Mouse (Mus musculus): ENCODE results near the gene Chd3. TPM values are rescaled to one million over a fixed set of nuclear protein-coding genes. Genes with fewer than 3 reads are reported as not detected.

The Chd3 gene
- polyA plus RNA-seq, 1 experiment from 2014 or later = 60.1 TPM

- WGBS = 6% methylated on average over 9 of the region's 9 CpGs
- Histone ChIP-seq H3K4me2 (ENCODE audit: low read depth) (peak overlapping the region; percentile 97), H3K36me3 (ENCODE audit: control insufficient read depth, insufficient read depth, low read length) (no peaks in the 10 kb centered on the region), H3K27me3 (ENCODE audit: control insufficient read depth, insufficient read depth, low read length) (peaks cover 19% of the 10 kb centered on the region), H3K27ac (ENCODE audit: low read depth, low read length) (no peak overlapping the region), H3K4me1 (ENCODE audit: control insufficient read depth, insufficient read depth, low read length) (peaks cover 26% of the 10 kb centered on the region), H3K4me3 (ENCODE audit: low read depth, low read length) (peak overlapping the region; percentile 50), H3K9me3 (ENCODE audit: control insufficient read depth, low read length) (no peaks in the 10 kb centered on the region), H3K9ac (ENCODE audit: low read length) (no peak overlapping the region)
- DNase-seq (ENCODE audit: low spot score) (no peak), ATAC-seq (ENCODE audit: insufficient read depth, low FRiP score, low TSS enrichment) (no peak)
These were observed 42.1 kb downstream of the Chd3 start for GRCm38 (mm10) chr11:69327157-69327442.

GRCm38 (mm10) chr11:69326408-69327156, 42.6 kb downstream of the Chd3 start:
- H3K4me2 ChIP-seq (ENCODE audit: low read depth) = peak overlapping the region; percentile 97
- peaks cover 19% of the 10 kb centered on the region for H3K27me3 ChIP-seq (ENCODE audit: control insufficient read depth, insufficient read depth, low read length)
- peaks cover 27% of the 10 kb centered on the region for H3K4me1 ChIP-seq (ENCODE audit: control insufficient read depth, insufficient read depth, low read length)
- H3K9me3 ChIP-seq (ENCODE audit: control insufficient read depth, low read length) = no peaks in the 10 kb centered on the region
- no peaks in the 10 kb centered on the region for H3K36me3 ChIP-seq (ENCODE audit: control insufficient read depth, insufficient read depth, low read length)
- H3K4me3 ChIP-seq (ENCODE audit: low read depth, low read length) = peak overlapping the region; percentile 50
- peak overlapping the region; percentile 67 for H3K9ac ChIP-seq (ENCODE audit: low read length)
- ATAC-seq (ENCODE audit: insufficient read depth, low FRiP score, low TSS enrichment) (no peak), DNase-seq (ENCODE audit: low spot score) (no peak)
- under 1% methylated on average over 42 of the region's 45 CpGs for WGBS
- no peak overlapping the region for H3K27ac ChIP-seq (ENCODE audit: low read depth, low read length)

- no peaks in the 10 kb centered on the region for H3K36me3 ChIP-seq (ENCODE audit: control insufficient read depth, insufficient read depth, low read length)
- DNase-seq (ENCODE audit: low spot score) = peak; percentile 86
- no peaks in the 10 kb centered on the region for H3K9me3 ChIP-seq (ENCODE audit: control insufficient read depth, low read length)
- WGBS = 11% methylated on average over 26 of the region's 26 CpGs
- peak; percentile 43; the same call in 1 of the 2 replicates for ATAC-seq (ENCODE audit: insufficient read depth, low FRiP score, low TSS enrichment)
- peaks cover 19% of the 10 kb centered on the region for H3K27me3 ChIP-seq (ENCODE audit: control insufficient read depth, insufficient read depth, low read length)
- H3K4me3 ChIP-seq (ENCODE audit: low read depth, low read length) = peak within 1 kb of the TSS; percentile 50
- peak within 1 kb of the TSS; percentile 97 for H3K4me2 ChIP-seq (ENCODE audit: low read depth)
- H3K4me1 ChIP-seq (ENCODE audit: control insufficient read depth, insufficient read depth, low read length) = peaks cover 27% of the 10 kb centered on the region
- H3K27ac ChIP-seq (ENCODE audit: low read depth, low read length) = no peak within 1 kb of the TSS
- H3K9ac ChIP-seq (ENCODE audit: low read length) = peak within 1 kb of the TSS; percentile 67
These were observed 43.4 kb downstream of the Chd3 start, which contains the start of gene Kcnab3 for GRCm38 (mm10) chr11:69325628-69326407. Gene Kcnab3 (plus strand): TSS chr11:69326258.

GRCm38 (mm10) chr11:69324749-69325148, 44.5 kb downstream of the Chd3 start:
- H3K9ac ChIP-seq (ENCODE audit: low read length) = no peak overlapping the region
- ATAC-seq (ENCODE audit: insufficient read depth, low FRiP score, low TSS enrichment) = no peak

GRCm38 (mm10) chr11:69323667-69324111, 45.5 kb downstream of the Chd3 start, which contains the start of the genes Cntrob and Trappc1:
Gene Cntrob (minus strand): TSS chr11:69323775.
Gene Trappc1 (plus strand): TSS chr11:69323980.
- Histone ChIP-seq H3K9me3 (ENCODE audit: control insufficient read depth, low read length) (no peaks in the 10 kb centered on the region), H3K9ac (ENCODE audit: low read length) (peak within 1 kb of the TSS; percentile 86), H3K4me2 (ENCODE audit: low read depth) (peak within 1 kb of the TSS; percentile 76), H3K27me3 (ENCODE audit: control insufficient read depth, insufficient read depth, low read length) (peaks cover 19% of the 10 kb centered on the region), H3K27ac (ENCODE audit: low read depth, low read length) (peak within 1 kb of the TSS; percentile 74), H3K36me3 (ENCODE audit: control insufficient read depth, insufficient read depth, low read length) (no peaks in the 10 kb centered on the region), H3K4me3 (ENCODE audit: low read depth, low read length) (peak within 1 kb of the TSS; percentile 61), H3K4me1 (ENCODE audit: control insufficient read depth, insufficient read depth, low read length) (peaks cover 27% of the 10 kb centered on the region)
- peak; percentile 91 for ATAC-seq (ENCODE audit: insufficient read depth, low FRiP score, low TSS enrichment)
- peak; percentile 98 for DNase-seq (ENCODE audit: low spot score)
- WGBS = under 1% methylated on average over 30 of the region's 30 CpGs

More at GRCm38 (mm10) chr11:69324749-69325148, 44.5 kb downstream of the Chd3 start:
- 78% methylated on average over 6 of the region's 6 CpGs for WGBS
- H3K4me1 ChIP-seq (ENCODE audit: control insufficient read depth, insufficient read depth, low read length) = peaks cover 27% of the 10 kb centered on the region
- DNase-seq (ENCODE audit: low spot score) = no peak
- H3K4me2 ChIP-seq (ENCODE audit: low read depth) = peak overlapping the region; percentile 76
- H3K4me3 ChIP-seq (ENCODE audit: low read depth, low read length) = no peak overlapping the region; the same call in 1 of the 2 replicates
- peaks cover 19% of the 10 kb centered on the region for H3K27me3 ChIP-seq (ENCODE audit: control insufficient read depth, insufficient read depth, low read length)
- H3K27ac ChIP-seq (ENCODE audit: low read depth, low read length) = no peak overlapping the region
- no peaks in the 10 kb centered on the region for H3K36me3 ChIP-seq (ENCODE audit: control insufficient read depth, insufficient read depth, low read length)
- H3K9me3 ChIP-seq (ENCODE audit: control insufficient read depth, low read length) = no peaks in the 10 kb centered on the region

- WGBS = 30% methylated on average over 18 of the region's 18 CpGs
- no peaks in the 10 kb centered on the region for H3K9me3 ChIP-seq (ENCODE audit: control insufficient read depth, low read length)
- H3K4me3 ChIP-seq (ENCODE audit: low read depth, low read length) = peak overlapping the region; percentile 61
- DNase-seq (ENCODE audit: low spot score) (no peak), ATAC-seq (ENCODE audit: insufficient read depth, low FRiP score, low TSS enrichment) (no peak)
- H3K36me3 ChIP-seq (ENCODE audit: control insufficient read depth, insufficient read depth, low read length) = no peaks in the 10 kb centered on the region
- peaks cover 15% of the 10 kb centered on the region for H3K27me3 ChIP-seq (ENCODE audit: control insufficient read depth, insufficient read depth, low read length)
- peak overlapping the region; percentile 74; the same call in 1 of the 2 replicates for H3K27ac ChIP-seq (ENCODE audit: low read depth, low read length)
- H3K4me2 ChIP-seq (ENCODE audit: low read depth) = peak overlapping the region; percentile 70
- H3K9ac ChIP-seq (ENCODE audit: low read length) = peak overlapping the region; percentile 86
- H3K4me1 ChIP-seq (ENCODE audit: control insufficient read depth, insufficient read depth, low read length) = peaks cover 27% of the 10 kb centered on the region
These were observed 46.3 kb downstream of the Chd3 start for GRCm38 (mm10) chr11:69322693-69323471.

- Histone ChIP-seq H3K9me3 (ENCODE audit: control insufficient read depth, low read length) (no peaks in the 10 kb centered on the region), H3K36me3 (ENCODE audit: control insufficient read depth, insufficient read depth, low read length) (peaks cover 3% of the 10 kb centered on the region; the same call in 1 of the 2 replicates), H3K4me2 (ENCODE audit: low read depth) (peak overlapping the region; percentile 70), H3K4me1 (ENCODE audit: control insufficient read depth, insufficient read depth, low read length) (peaks cover 27% of the 10 kb centered on the region), H3K27me3 (ENCODE audit: control insufficient read depth, insufficient read depth, low read length) (peaks cover 6% of the 10 kb centered on the region), H3K9ac (ENCODE audit: low read length) (peak overlapping the region; percentile 86), H3K27ac (ENCODE audit: low read depth, low read length) (no peak overlapping the region), H3K4me3 (ENCODE audit: low read depth, low read length) (0 out of 2 replicates have a peak overlapping the region, but pooled peaks have one; percentile 61)
- DNase-seq (ENCODE audit: low spot score) (no peak), ATAC-seq (ENCODE audit: insufficient read depth, low FRiP score, low TSS enrichment) (no peak)
- WGBS = 75% methylated on average over 6 of the region's 6 CpGs
These were observed 47.2 kb downstream of the Chd3 start for GRCm38 (mm10) chr11:69322010-69322409.

GRCm38 (mm10) chr11:69321580-69321979, 47.6 kb downstream of the Chd3 start:
- Histone ChIP-seq H3K4me1 (ENCODE audit: control insufficient read depth, insufficient read depth, low read length) (peaks cover 26% of the 10 kb centered on the region), H3K4me2 (ENCODE audit: low read depth) (no peak overlapping the region), H3K27me3 (ENCODE audit: control insufficient read depth, insufficient read depth, low read length) (peaks cover 2% of the 10 kb centered on the region), H3K9me3 (ENCODE audit: control insufficient read depth, low read length) (no peaks in the 10 kb centered on the region), H3K36me3 (ENCODE audit: control insufficient read depth, insufficient read depth, low read length) (peaks cover 3% of the 10 kb centered on the region; the same call in 1 of the 2 replicates), H3K27ac (ENCODE audit: low read depth, low read length) (no peak overlapping the region), H3K9ac (ENCODE audit: low read length) (no peak overlapping the region), H3K4me3 (ENCODE audit: low read depth, low read length) (no peak overlapping the region)
- 96% methylated on average over 6 of the region's 6 CpGs for WGBS
- ATAC-seq (ENCODE audit: insufficient read depth, low FRiP score, low TSS enrichment) = no peak
- no peak for DNase-seq (ENCODE audit: low spot score)

Measured in neural tube, embryonic 11.5 days (tissue).